Mouse (Mus musculus) brain, adult 10 weeks (tissue): ENCODE results near the gene Kcna7. TPM values are rescaled to one million over a fixed set of nuclear protein-coding genes. Genes with fewer than 3 reads are reported as not detected.

Experiments used
- polyA plus RNA-seq: library from polyadenylated mRNA; stranded (reverse); fragments of 350-450 nt; fragmentation: Illumina TruSeq; extraction: RNeasy Lipid Tissue Mini Kit (QIAGEN cat#74804); gene quantifications from one replicate; pipeline ENCODE4 v1.2.3, GENCODE M21; 2015; ENCODE audit warnings: low read depth, low replicate concordance

Kcna7 gene
- polyA plus RNA-seq = not detected

GRCm38 (mm10) chr7:45405091-45406075, at the start of gene Kcna7:
Kcna7 (plus strand) TSS chr7:45405653.

GRCm38 (mm10) chr7:45366652-45367019, 38.8 kb upstream of the Kcna7 start, which contains the start of gene Ppfia3:
Ppfia3 (minus strand) TSS chr7:45367019.

GRCm38 (mm10) chr7:45370475-45371311, 34.8 kb upstream of the Kcna7 start, which contains the start of gene Lin7b:
Lin7b (minus strand) TSS chr7:45370583.

GRCm38 (mm10) chr7:45395578-45396336, 9.7 kb upstream of the Kcna7 start, which contains the start of gene Snrnp70:
Snrnp70 (minus strand) TSS chr7:45395742.

GRCm38 (mm10) chr7:45413113-45413863, 7.8 kb downstream of the Kcna7 start, which contains the start of gene Ntf5:
Ntf5 (plus strand) TSS chr7:45413695.

GRCm38 (mm10) chr7:45420615-45420919, 15.1 kb downstream of the Kcna7 start, which contains the start of gene Lhb:
Lhb (plus strand) TSS chr7:45420820.

GRCm38 (mm10) chr7:45434203-45435015, 29.0 kb downstream of the Kcna7 start, which contains the start of gene Gys1:
Gys1 (plus strand) TSS chr7:45434844.

GRCm38 (mm10) chr7:45437521-45438276, 32.2 kb downstream of the Kcna7 start, which contains the start of gene Ruvbl2:
Ruvbl2 (minus strand) TSS chr7:45438096.

Other genes with a start within 250 kb of the Kcna7 start
- gene Slc17a7, start 241.7 kb upstream of the Kcna7 start, polyA plus RNA-seq = 704 TPM
- gene Gfy, start 226.1 kb upstream of the Kcna7 start, polyA plus RNA-seq = not detected
- gene Pth2, start 224.7 kb upstream of the Kcna7 start, polyA plus RNA-seq = not detected
- 2.2 TPM for gene Ccdc155, start 200.8 kb upstream of the Kcna7 start, polyA plus RNA-seq
- 39.0 TPM for gene Dkkl1, start 193.5 kb upstream of the Kcna7 start, polyA plus RNA-seq
- gene Tead2, start 189.9 kb upstream of the Kcna7 start, polyA plus RNA-seq = 3.6 TPM
- gene Cd37, start 166.5 kb upstream of the Kcna7 start, polyA plus RNA-seq = 3.8 TPM
- gene Slc6a16, start 164.6 kb upstream of the Kcna7 start, polyA plus RNA-seq = 1.2 TPM
- not detected for gene Slc6a21, start 128.1 kb upstream of the Kcna7 start, polyA plus RNA-seq
- 19.6 TPM for gene Trpm4, start 71.9 kb upstream of the Kcna7 start, polyA plus RNA-seq
- 0.54 TPM for gene Hrc, start 70.4 kb upstream of the Kcna7 start, polyA plus RNA-seq
- gene Ppfia3, start 38.6 kb upstream of the Kcna7 start, polyA plus RNA-seq = 84.5 TPM
- gene Lin7b, start 35.1 kb upstream of the Kcna7 start, polyA plus RNA-seq = 167 TPM
- 309 TPM for gene Snrnp70, start 9.9 kb upstream of the Kcna7 start, polyA plus RNA-seq
- not detected for gene Ntf5, start 8.0 kb downstream of the Kcna7 start, polyA plus RNA-seq
- gene Lhb, start 15.2 kb downstream of the Kcna7 start, polyA plus RNA-seq = not detected
- 14.8 TPM for gene Gys1, start 29.2 kb downstream of the Kcna7 start, polyA plus RNA-seq
- gene Ruvbl2, start 32.4 kb downstream of the Kcna7 start, polyA plus RNA-seq = 40.3 TPM
- gene Ftl1, start 54.2 kb downstream of the Kcna7 start, polyA plus RNA-seq = 586 TPM
- 77.2 TPM for gene Bax, start 61.2 kb downstream of the Kcna7 start, polyA plus RNA-seq
- gene Tulp2, start 76.2 kb downstream of the Kcna7 start, polyA plus RNA-seq = 0.27 TPM
- not detected for gene Gm45808, start 81.2 kb downstream of the Kcna7 start, polyA plus RNA-seq
- 6.1 TPM for gene Dhdh, start 83.2 kb downstream of the Kcna7 start, polyA plus RNA-seq
- gene Nucb1, start 104.8 kb downstream of the Kcna7 start, polyA plus RNA-seq = 90.0 TPM
- 17.3 TPM for gene Ppp1r15a, start 120.6 kb downstream of the Kcna7 start, polyA plus RNA-seq
- 2.7 TPM for gene Plekha4, start 120.7 kb downstream of the Kcna7 start, polyA plus RNA-seq
- gene Hsd17b14, start 149.2 kb downstream of the Kcna7 start, polyA plus RNA-seq = not detected
- gene Bcat2, start 164.5 kb downstream of the Kcna7 start, polyA plus RNA-seq = 17.1 TPM
- not detected for gene Fgf21, start 209.8 kb downstream of the Kcna7 start, polyA plus RNA-seq
- not detected for gene Fut1, start 211.6 kb downstream of the Kcna7 start, polyA plus RNA-seq
- gene Izumo1, start 216.2 kb downstream of the Kcna7 start, polyA plus RNA-seq = not detected
- 4.0 TPM for gene Rasip1, start 221.8 kb downstream of the Kcna7 start, polyA plus RNA-seq
- 4.0 TPM for gene Mamstr, start 234.3 kb downstream of the Kcna7 start, polyA plus RNA-seq